Mouse (Mus musculus) left cerebral cortex, postnatal 4 days (tissue): Measurements from ENCODE around the gene Adam10. TPM values are rescaled to one million over a fixed set of nuclear protein-coding genes. Genes with fewer than 3 reads are reported as not detected.

Experiments used
- DNase-seq: peaks from one replicate; pipeline ENCODE4 v3.0.0-alpha.2; 2022
- intact Hi-C: fragments of 180-260 bp; cut with DNase I; formaldehyde crosslinking; loops from one replicate; pipeline ENCODE4 v1.15.1; 2025
- total RNA-seq, 2 experiments: library from RNA; stranded (reverse); gene quantifications; 2 replicates each; pipeline ENCODE4 v1.2.3; 2021

Adam10 gene
- total RNA-seq = 100 to 1,000 TPM in 1 of 2 experiments, 10 to 100 TPM in 1; 94.5 to 105 TPM

- peak; percentile 100 for DNase-seq
- intact Hi-C loops = loop anchor here (10.0 kb wide), 2 partner anchors 256 to 396 kb away; no protein-coding TSS in a partner anchor
Observed at GRCm38 (mm10) chr9:70678682-70679131, at the start of gene Adam10. Gene Adam10, plus strand, starts transcription at chr9:70678997.

DNA sequence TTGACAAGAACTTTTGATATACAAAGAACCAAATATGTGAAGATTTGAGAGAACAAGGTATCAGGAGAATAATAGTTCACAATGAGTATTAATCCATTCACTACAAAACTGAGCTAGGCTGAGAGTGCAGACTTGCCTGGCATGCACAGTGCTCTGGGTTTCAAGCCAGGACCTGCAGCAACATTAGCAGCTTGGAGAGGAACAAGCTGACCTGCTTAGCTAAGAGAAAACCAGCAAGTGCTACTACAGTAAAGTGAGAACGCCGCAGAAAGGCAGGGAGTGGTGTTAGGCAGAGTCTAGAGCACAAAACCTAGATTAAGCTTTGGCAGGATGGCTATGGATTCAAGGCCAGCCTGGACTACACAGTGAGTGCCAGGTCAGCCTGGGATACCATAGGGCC, 49.1 kb upstream of the Adam10 start:
- no peak for DNase-seq
- intact Hi-C loops = no loop called here

GRCm38 (mm10) chr9:70631665-70632064, 47.1 kb upstream of the Adam10 start:
- intact Hi-C loops = no loop called here

DNA sequence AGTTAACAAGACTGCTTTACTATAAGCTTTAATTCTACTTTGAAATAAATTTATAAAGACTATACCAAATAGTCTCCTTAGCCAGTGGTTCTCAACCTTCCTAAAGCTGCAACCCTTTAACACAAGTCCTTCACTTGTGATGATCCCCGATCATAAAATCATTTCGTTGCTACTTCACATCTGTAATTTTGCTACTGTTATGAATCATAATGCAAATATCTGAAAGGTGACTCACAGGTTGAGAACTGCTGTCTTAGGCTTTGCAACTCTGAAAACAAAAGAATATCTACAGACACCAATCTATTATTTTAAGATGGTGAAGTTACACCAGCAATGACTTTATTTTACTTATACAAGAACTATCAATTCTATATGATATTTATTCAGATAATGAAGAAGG, 42.0 kb upstream of the Adam10 start:
- intact Hi-C loops = no loop called here
- no peak for DNase-seq

More at GRCm38 (mm10) chr9:70631665-70632064, 47.1 kb upstream of the Adam10 start:
- DNase-seq = no peak

- intact Hi-C loops = no loop called here
- no peak for DNase-seq
Observed at GRCm38 (mm10) chr9:70650260-70650659, 28.5 kb upstream of the Adam10 start.

DNA sequence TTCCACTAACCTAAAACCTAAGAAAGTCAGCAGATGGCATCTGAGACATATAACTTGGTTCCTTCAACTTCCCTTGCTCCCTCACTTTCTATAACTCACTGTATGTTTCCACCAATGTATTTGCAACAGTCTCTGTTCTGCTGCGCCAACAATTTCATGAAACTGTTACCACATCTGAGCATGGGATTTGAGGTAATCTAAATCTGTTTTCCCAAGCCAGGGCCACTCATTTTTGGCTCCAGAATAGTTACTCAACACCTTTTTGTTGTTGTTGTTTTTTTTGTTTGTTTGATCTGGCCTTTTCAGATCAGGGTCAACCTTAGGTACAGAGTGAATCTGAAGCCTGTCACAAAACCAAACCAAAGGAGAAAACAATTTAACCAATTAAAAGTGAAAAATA, 27.8 kb upstream of the Adam10 start:
- intact Hi-C loops = no loop called here
- no peak for DNase-seq

DNA sequence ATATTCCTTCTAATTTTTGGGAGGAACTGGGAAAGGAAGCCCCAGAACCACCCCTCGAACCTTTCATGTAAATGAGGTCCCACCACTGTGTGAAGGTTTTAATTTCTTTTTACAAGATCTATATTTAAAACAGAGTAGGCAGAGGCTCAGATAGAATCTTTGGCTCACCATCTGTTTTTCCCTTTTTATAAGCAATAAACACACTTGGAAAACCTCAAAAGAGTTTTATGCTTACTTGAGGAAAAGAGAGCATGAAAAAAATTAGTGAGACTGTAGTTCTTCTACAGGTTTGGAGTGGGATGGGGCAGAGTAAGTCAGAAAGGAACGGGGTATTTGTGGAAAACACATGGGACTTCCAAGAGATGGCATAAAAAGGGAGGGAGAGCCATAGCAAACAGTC, 26.6 kb upstream of the Adam10 start:
- intact Hi-C loops = no loop called here
- no peak for DNase-seq

DNA sequence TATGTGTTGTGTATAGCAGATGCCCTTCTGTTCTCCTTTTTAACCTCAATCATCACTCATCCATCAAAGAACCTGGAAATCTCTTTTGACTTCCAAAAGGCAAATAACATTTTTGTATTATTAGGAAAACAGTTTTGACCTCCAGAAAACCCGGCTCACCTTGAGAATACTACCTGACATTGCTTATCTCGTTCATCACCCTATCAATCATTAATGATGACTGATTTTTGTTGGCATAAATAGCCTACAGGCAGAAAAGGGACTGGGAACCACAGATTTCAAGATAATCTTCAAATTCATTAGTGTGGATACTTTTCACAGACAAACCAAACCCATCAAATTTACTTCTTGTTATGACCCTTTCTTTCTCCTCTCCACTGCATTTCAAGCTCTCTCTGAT, 24.9 kb upstream of the Adam10 start:
- no peak for DNase-seq
- intact Hi-C loops = no loop called here

DNA sequence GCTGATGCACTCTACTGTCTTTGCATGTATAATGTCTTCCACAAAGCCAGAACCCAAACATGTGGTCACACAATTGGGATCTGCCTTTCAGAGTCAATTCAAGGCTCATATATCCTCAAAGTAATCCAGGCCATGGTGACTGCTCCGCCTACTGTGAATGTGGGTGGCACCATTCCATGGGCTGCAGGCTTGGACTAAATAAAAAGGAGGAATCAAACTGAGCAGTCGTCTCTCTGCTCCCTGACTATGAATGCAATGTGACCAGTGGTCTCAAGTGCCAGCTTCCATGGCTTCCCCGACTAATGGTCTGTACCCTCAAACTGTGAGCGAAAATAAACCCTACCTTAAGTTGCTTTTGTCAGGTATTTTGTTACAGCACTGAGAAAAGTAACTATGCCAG, 24.3 kb upstream of the Adam10 start:
- no peak for DNase-seq
- intact Hi-C loops = no loop called here

GRCm38 (mm10) chr9:70655764-70656129, 23.1 kb upstream of the Adam10 start:
- intact Hi-C loops = no loop called here
- no peak for DNase-seq

- intact Hi-C loops = no loop called here
Observed at GRCm38 (mm10) chr9:70656130-70657007, 22.4 kb upstream of the Adam10 start, which contains the start of gene Gm10642. Gene Gm10642, plus strand, starts transcription at chr9:70656251.

DNA sequence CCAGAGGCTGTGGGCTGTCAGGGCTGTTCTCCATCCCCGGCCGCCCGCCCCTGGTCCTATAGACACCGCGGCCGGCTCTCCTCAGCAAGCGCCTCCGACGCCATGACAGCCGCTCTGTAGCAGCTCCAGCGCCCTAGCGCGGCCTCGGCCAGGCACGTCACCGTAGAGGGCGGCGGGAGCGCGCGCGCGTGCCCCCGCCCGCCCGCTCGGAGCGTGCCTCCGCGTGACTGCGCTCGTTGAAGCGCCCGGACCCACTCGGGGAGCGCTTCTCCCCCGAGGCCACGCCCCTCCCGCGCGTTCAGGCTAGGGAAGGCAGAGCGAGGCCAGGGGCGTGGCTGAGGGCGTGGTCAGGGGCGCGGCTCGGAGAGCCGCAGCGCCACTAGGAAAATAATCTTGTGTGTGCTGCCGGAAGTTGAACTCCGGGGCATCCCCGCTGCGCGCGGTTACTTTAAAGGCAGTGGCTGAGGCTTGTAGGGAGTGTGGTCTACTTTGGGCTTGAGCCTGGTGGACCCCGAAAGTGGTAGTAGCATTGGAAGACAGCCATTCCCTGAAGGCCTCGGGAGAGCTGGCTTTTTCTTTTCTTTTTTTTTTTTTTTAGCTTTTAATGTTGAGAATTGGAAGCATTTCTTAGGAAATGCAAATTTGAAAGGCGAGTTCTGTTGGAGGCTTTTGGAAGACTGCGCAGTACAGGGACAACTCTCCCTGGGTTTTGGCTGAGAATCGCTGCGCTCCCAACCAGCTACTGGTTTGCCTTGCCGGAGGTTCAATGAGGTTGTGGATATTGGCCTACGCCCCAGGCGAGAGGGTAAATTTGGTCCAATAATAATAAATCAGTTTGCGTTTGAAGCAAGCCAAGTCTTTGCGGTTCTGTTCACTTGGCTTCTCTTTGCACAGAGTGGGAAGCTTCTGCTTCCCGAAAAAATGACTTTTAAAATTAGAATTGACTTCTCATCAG, 21.5 kb upstream of the Adam10 start, which contains the start of gene Mindy2:
Mindy2 (minus strand) TSS at position 162 of the 955 bp plus-strand sequence.
- peak; percentile 99 for DNase-seq
- intact Hi-C loops = no loop called here

More at GRCm38 (mm10) chr9:70656130-70657007, 22.4 kb upstream of the Adam10 start, which contains the start of gene Gm10642:
- peak; percentile 45 for DNase-seq

- intact Hi-C loops = no loop called here
Observed at GRCm38 (mm10) chr9:70658266-70658665, 20.5 kb upstream of the Adam10 start.

DNA sequence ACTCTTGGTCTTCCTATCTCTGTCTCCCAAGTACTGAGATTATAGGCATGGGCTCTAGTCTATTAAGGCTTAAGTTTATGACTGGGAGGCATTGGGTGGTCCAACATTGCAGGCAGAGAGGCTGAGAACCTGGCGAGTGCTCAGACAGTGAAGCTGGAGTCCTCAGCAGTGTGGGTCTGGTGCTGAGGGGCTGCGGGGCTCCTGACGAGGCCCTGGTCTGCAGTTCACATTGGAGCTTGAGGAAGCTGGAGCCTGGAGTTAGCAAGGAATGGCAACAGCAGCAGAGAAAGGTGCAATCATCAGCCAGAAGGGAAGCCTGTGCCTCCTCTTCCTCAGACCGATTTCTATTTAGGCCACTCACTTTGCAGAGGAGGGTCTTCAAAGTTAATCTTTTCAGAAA, 13.9 kb upstream of the Adam10 start:
- intact Hi-C loops = no loop called here
- no peak for DNase-seq

More at GRCm38 (mm10) chr9:70658266-70658665, 20.5 kb upstream of the Adam10 start:
- DNase-seq = no peak

DNA sequence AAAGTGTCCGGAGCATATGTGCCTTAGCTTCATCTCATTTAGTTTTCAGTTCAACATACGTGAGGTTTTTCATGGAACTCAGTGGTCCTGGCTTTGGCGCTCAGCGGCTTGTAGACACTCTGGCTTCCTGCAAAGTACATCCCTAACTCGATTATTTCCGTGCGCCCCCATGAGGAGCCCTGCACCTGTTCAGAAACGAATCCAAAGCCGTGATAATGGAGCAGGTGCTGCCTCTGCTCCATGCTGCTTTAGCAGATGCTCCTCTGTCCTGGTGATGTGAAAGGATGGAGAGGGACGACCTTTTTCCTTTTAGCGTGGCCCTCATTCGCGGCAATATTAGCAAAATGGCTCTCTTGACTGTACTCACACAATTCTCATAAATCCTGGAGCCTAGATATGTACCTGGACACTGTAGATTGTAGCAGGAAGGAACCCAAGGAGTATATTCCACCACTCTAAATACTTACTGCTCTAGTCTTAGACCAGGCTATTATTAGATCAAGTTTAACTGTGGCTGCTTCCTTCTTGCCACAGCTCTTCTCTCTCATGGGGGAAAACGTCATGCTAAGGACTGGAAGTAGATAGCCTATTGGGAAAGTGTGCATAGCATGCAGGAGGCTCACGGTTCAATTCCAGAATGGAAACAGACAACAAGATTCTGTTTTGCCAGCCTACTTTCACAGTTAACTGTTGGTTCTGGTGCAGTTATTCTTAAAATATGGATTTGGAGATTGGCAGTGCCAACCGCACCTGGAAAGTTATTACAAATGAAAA, 13.2 kb upstream of the Adam10 start:
- intact Hi-C loops = no loop called here
- DNase-seq = peak; percentile 70

DNA sequence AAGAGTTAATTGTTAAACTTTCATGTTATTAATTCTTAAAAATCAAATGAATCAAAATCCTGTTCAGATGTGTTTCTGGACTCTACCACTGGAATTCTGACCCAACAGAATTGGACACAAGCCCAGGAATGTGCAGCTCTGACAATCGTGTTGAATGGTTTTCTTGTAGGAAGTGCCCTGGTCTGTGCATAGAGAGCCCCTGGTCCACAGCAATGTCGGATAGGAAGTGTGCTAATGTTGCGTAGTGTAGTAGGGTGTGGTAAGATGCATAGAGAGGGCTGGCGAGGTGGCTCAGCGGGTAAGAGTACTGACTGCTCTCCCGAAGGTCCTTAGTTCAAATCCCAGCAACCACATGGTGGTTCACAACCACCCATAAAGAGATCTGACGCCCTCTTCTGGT, 12.0 kb upstream of the Adam10 start:
- intact Hi-C loops = no loop called here

DNA sequence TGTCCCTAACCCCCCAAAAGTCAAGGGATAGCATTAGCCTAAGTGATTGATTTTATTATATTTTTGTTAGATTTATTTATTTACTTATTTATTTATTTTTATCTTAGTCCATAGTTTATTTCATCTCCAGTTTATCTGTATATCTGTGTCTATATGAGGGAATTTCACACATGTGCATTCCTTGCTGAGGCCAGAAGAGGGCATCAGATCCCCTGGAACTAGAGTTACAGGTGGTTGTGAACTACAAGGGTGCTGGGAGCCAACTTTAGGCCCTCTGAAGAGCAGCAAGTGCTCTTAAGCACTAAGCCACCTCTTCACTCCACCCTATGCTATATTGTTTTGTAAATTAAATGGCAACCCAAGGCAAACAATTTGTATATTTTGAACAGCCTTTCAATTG, 10.7 kb upstream of the Adam10 start:
- intact Hi-C loops = no loop called here
- no peak for DNase-seq

More for the DNA sequence above, 12.0 kb upstream of the Adam10 start:
- no peak for DNase-seq

DNA sequence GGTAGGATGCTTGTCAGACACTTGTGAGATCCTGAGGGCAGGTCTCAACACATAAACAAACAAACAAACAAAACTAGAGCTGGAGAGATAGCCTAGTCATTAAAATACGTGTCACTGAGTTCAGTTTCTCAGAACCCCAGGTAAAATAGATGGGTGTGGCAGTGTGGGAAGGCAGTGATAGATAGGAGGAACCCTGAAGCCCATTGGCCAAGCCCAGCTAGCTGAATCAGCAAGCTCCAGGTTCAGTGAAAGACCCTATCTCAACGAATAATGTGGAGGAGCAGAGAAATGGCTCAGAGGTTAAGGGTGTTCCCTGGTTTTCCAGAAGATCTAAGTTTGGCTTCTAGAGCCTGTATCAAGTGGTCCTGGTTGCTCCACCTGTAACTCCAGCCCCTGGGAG, 9.6 kb upstream of the Adam10 start:
- intact Hi-C loops = no loop called here
- no peak for DNase-seq

DNA sequence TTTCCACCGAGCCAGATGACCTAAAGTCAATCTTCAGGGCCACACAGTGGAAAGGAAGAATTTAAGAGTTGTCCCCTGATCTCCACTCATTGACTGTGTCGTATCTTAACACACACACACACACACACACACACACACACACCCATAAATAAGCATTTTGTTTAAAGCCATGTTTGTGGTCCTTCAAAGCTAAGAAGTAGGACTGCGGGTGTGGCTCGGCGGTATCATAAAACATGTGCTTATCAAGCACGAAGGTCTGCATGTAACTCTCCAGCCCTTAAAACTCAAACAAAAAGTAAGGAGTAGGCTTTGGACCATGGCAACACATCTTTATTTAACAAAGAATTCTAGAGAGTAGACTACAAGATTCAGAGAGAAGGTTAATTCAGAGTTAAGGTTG, 8.4 kb upstream of the Adam10 start:
- intact Hi-C loops = loop anchor here (10.0 kb wide), 2 partner anchors 264 to 404 kb away; no protein-coding TSS in a partner anchor
- no peak for DNase-seq

DNA sequence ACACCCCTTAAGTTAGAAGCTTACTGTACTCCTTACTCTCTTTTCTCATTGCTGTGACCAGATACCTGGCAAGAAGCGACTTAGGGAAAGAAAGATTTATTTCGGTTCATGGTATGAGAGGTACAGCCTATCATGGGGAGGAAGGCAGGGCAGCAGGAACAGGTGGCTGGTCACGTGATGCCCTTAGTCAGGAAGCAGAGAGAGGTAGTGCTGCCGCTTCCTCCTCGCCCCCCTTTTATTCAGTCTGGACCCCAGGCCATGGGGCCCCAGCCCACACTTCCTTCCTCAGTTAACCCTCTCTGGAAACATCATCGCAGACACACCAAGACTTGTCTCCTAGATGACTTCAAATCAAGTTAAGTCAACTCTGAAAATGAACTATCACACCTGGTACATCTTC, 7.5 kb upstream of the Adam10 start:
- intact Hi-C loops = loop anchor here (10.0 kb wide), 2 partner anchors 264 to 404 kb away; no protein-coding TSS in a partner anchor
- DNase-seq = no peak
